Mouse (Mus musculus): ENCODE data around the gene Gcnt4.

Gene Gcnt4

GRCm38 (mm10) chr13:96990561-96991265 lies 66.2 kb downstream of the Gcnt4 start:
- DNase-seq (ENCODE audit: low read depth, low spot score), result no peak

- no peak for DNase-seq (ENCODE audit: low read depth, low spot score)
Observed at GRCm38 (mm10) chr13:96993291-96993989, 69.0 kb downstream of the Gcnt4 start.

GRCm38 (mm10) chr13:96995243-96995642 lies 70.8 kb downstream of the Gcnt4 start:
- peak; percentile 29 for DNase-seq (ENCODE audit: low read depth, low spot score)

GRCm38 (mm10) chr13:96997080-96997479 lies 72.6 kb downstream of the Gcnt4 start:
- DNase-seq (ENCODE audit: low read depth, low spot score), result no peak

Measured in CD4-positive helper T cell, adult 2 months (primary cell).